Mouse (Mus musculus): ENCODE measurements around the gene Ankrd37. TPM values are rescaled to one million over a fixed set of nuclear protein-coding genes. Genes with fewer than 3 reads are reported as not detected.

Gene Ankrd37
- 1 to 10 TPM; 4.9 to 7.2 TPM for total RNA-seq (2021)
- long read RNA-seq, experiment 1, transcript Ankrd37-201 (5 exons, 927 nt): major isoform, 10 of 11 reads
- long read RNA-seq, experiment 1, partial matches to known transcripts: 0 of 11 reads
- long read RNA-seq, experiment 1, other reads (novel, unspliced or antisense): 1 of 11 reads
- long read RNA-seq, experiment 2, transcript Ankrd37-201 (5 exons, 927 nt): major isoform, 7 of 7 reads
- long read RNA-seq, experiment 2, partial matches to known transcripts: 0 of 7 reads
- long read RNA-seq, experiment 2, other reads (novel, unspliced or antisense): 0 of 7 reads

GRCm38 (mm10) chr8:46005596-46005995 is at the start of gene Ankrd37:
Gene Ankrd37 (minus strand): TSS chr8:46005707.
- DNase-seq: peak in 1 of 2 experiments; percentile 14

- no peak for DNase-seq
Observed at GRCm38 (mm10) chr8:46040260-46040659, 34.8 kb upstream of the Ankrd37 start.

- peak; percentile 23 to 27 for DNase-seq
Observed at GRCm38 (mm10) chr8:46039666-46040065, 34.2 kb upstream of the Ankrd37 start.

GRCm38 (mm10) chr8:46036217-46036616 is 30.7 kb upstream of the Ankrd37 start:
- DNase-seq: no peak

- DNase-seq: peak; percentile 25 to 35
Observed at GRCm38 (mm10) chr8:46024392-46024791, 18.9 kb upstream of the Ankrd37 start.

- DNase-seq: peak in 1 of 2 experiments; percentile 12
Observed at GRCm38 (mm10) chr8:46022758-46023157, 17.3 kb upstream of the Ankrd37 start.

GRCm38 (mm10) chr8:46022203-46022602 is 16.7 kb upstream of the Ankrd37 start:
- DNase-seq: peak; percentile 25 to 71

- DNase-seq: peak; percentile 31 to 54
Observed at GRCm38 (mm10) chr8:46010746-46011680, 5.5 kb upstream of the Ankrd37 start.

- no peak for DNase-seq
Observed at GRCm38 (mm10) chr8:46010306-46010705, 4.8 kb upstream of the Ankrd37 start.

GRCm38 (mm10) chr8:46007050-46007672 is 1.7 kb upstream of the Ankrd37 start:
- DNase-seq: no peak

- DNase-seq: peak; percentile 99 to 100
Observed at GRCm38 (mm10) chr8:45999784-46000705, 5.5 kb downstream of the Ankrd37 start.

GRCm38 (mm10) chr8:45999138-45999783 is 6.2 kb downstream of the Ankrd37 start, which contains the start of gene Lrp2bp:
Gene Lrp2bp (plus strand): TSS chr8:45999303.
- DNase-seq: peak in 1 of 2 experiments; percentile 22

- DNase-seq: peak in 1 of 2 experiments; percentile 25
Observed at GRCm38 (mm10) chr8:45998228-45998627, 7.3 kb downstream of the Ankrd37 start.

GRCm38 (mm10) chr8:45995576-45995975 is 9.9 kb downstream of the Ankrd37 start:
- no peak for DNase-seq

GRCm38 (mm10) chr8:45994111-45994510 is 11.4 kb downstream of the Ankrd37 start:
- no peak for DNase-seq

- DNase-seq: no peak
Observed at GRCm38 (mm10) chr8:45990631-45991310, 14.7 kb downstream of the Ankrd37 start.

GRCm38 (mm10) chr8:45988189-45988588 is 17.3 kb downstream of the Ankrd37 start:
- DNase-seq: no peak

GRCm38 (mm10) chr8:45986665-45987064 is 18.8 kb downstream of the Ankrd37 start:
- no peak for DNase-seq

GRCm38 (mm10) chr8:45975837-45976468 is 29.6 kb downstream of the Ankrd37 start:
- no peak for DNase-seq

All from heart, adult 18-20 months (tissue).